Mouse (Mus musculus) limb, embryonic 12.5 days (tissue): ENCODE data around the gene Arrb1. TPM values are rescaled to one million over a fixed set of nuclear protein-coding genes. Genes with fewer than 3 reads are reported as not detected.
"Not testable (repeated sequence)": the region's sequence is repeated elsewhere in the genome, so short reads cannot be mapped to it uniquely, and the experiment has no call there.

Experiments
- ATAC-seq: fragments of 200-750 bp; cut with Nextera tagmentation; 2 replicates; pipeline ENCODE4 v1.8.0; 2017; ENCODE audit warnings: low read depth, moderate TSS enrichment; ENCODE audit not compliant: insufficient number of reproducible peaks, insufficient read depth, low FRiP score, low TSS enrichment
- H3K27ac ChIP-seq: fragments of 300-500 bp; sonication (generic); 2 replicates; pipeline ENCODE4 v1.5.1; 2016; ENCODE audit warnings: mild to moderate bottlenecking, moderate library complexity
- H3K27me3 ChIP-seq: fragments of 300-500 bp; sonication (generic); 2 replicates; pipeline ENCODE4 v1.6.1; 2016; ENCODE audit warnings: mild to moderate bottlenecking, moderate library complexity
- H3K36me3 ChIP-seq: fragments of 300-500 bp; sonication (generic); 2 replicates; pipeline ENCODE4 v1.6.1; 2016; ENCODE audit warnings: mild to moderate bottlenecking, moderate library complexity
- H3K4me1 ChIP-seq: fragments of 300-500 bp; sonication (generic); replicated peaks from 2 replicates; pipeline ENCODE4 v1.6.1; 2016
- H3K4me2 ChIP-seq: fragments of 300-500 bp; sonication (generic); 2 replicates; pipeline ENCODE4 v1.6.1; 2016; ENCODE audit warnings: mild to moderate bottlenecking, moderate library complexity
- H3K4me3 ChIP-seq: fragments of 300-500 bp; sonication (generic); replicated peaks from 2 replicates; pipeline ENCODE4 v1.5.1; 2016; ENCODE audit warnings: mild to moderate bottlenecking
- H3K9ac ChIP-seq: fragments of 300-500 bp; sonication (generic); replicated peaks from 2 replicates; pipeline ENCODE4 v1.6.1; 2016; ENCODE audit warnings: mild to moderate bottlenecking, moderate library complexity
- H3K9me3 ChIP-seq: fragments of 300-500 bp; sonication (generic); 2 replicates; pipeline ENCODE4 v1.6.1; 2016; ENCODE audit warnings: mild to moderate bottlenecking, moderate library complexity
- WGBS: fragments of 180-500 bp; shearing (Covaris S2); methylation state at CpG from one replicate; pipeline ENCODE4 v1.1.7; 2016; 5-methylcytosine and 5-hydroxymethylcytosine counted together
- polyA plus RNA-seq: library from polyadenylated mRNA; unstranded; fragments of >200 nt; fragmentation: Nextera tagmentation; extraction: Ambion mirVana; gene quantifications from 2 replicates; pipeline ENCODE4 v1.2.1, GENCODE M21; 2016

Arrb1 gene
- 8.1 and 8.4 TPM in 2 replicates for polyA plus RNA-seq

GRCm38 (mm10) chr7:99534901-99535735 lies at the start of gene Arrb1:
Gene Arrb1 (plus strand): TSS chr7:99535466.
- H3K4me1 ChIP-seq: peaks cover 57% of the 10 kb centered on the region
- no peaks in the 10 kb centered on the region for H3K36me3 ChIP-seq
- no peaks in the 10 kb centered on the region for H3K9me3 ChIP-seq
- peak; percentile 80 for ATAC-seq
- H3K9ac ChIP-seq: peak within 1 kb of the TSS; percentile 85
- H3K4me3 ChIP-seq: peak within 1 kb of the TSS; percentile 75
- H3K27me3 ChIP-seq: no peaks in the 10 kb centered on the region; the same call in 1 of the 2 replicates
- WGBS: under 1% methylated on average over 58 of the region's 68 CpGs
- peak within 1 kb of the TSS; percentile 90 for H3K4me2 ChIP-seq
- H3K27ac ChIP-seq: peak within 1 kb of the TSS; percentile 80

- Histone ChIP-seq H3K9ac (no peak overlapping the region), H3K27ac (no peak overlapping the region), H3K27me3 (no peaks in the 10 kb centered on the region), H3K4me3 (no peak overlapping the region), H3K36me3 (no peaks in the 10 kb centered on the region), H3K9me3 (peaks cover 6% of the 10 kb centered on the region; the same call in 1 of the 2 replicates), H3K4me2 (no peak overlapping the region), H3K4me1 (no peaks in the 10 kb centered on the region)
- WGBS: 77% methylated on average over 5 of the region's 5 CpGs
- ATAC-seq: no peak
Observed at GRCm38 (mm10) chr7:99489708-99490107, 45.6 kb upstream of the Arrb1 start.

- no peaks in the 10 kb centered on the region for H3K36me3 ChIP-seq
- no peaks in the 10 kb centered on the region for H3K9me3 ChIP-seq
- no peak overlapping the region for H3K27ac ChIP-seq
- no peak overlapping the region for H3K4me3 ChIP-seq
- H3K4me1 ChIP-seq: 0 out of 2 replicates have a peak, but pooled peaks cover 2% of the 10 kb centered on the region
- no peaks in the 10 kb centered on the region for H3K27me3 ChIP-seq
- WGBS: 68% methylated on average over 1 of the region's 1 CpGs
- no peak overlapping the region for H3K9ac ChIP-seq
- H3K4me2 ChIP-seq: no peak overlapping the region
- ATAC-seq: no peak
Observed at GRCm38 (mm10) chr7:99499128-99499527, 36.1 kb upstream of the Arrb1 start.

- Histone ChIP-seq H3K9ac (no peak overlapping the region), H3K9me3 (no peaks in the 10 kb centered on the region), H3K4me3 (no peak overlapping the region), H3K27me3 (no peaks in the 10 kb centered on the region), H3K27ac (no peak overlapping the region), H3K4me1 (0 out of 2 replicates have a peak, but pooled peaks cover 2% of the 10 kb centered on the region), H3K4me2 (no peak overlapping the region), H3K36me3 (no peaks in the 10 kb centered on the region)
- ATAC-seq: peak; percentile 68
- WGBS: 3% methylated on average over 8 of the region's 8 CpGs
Observed at GRCm38 (mm10) chr7:99500201-99500600, 35.1 kb upstream of the Arrb1 start.

GRCm38 (mm10) chr7:99500655-99501054 lies 34.6 kb upstream of the Arrb1 start:
- no peak overlapping the region for H3K4me2 ChIP-seq
- no peak overlapping the region for H3K4me3 ChIP-seq
- no peak overlapping the region for H3K9ac ChIP-seq
- no peak for ATAC-seq
- H3K4me1 ChIP-seq: 0 out of 2 replicates have a peak, but pooled peaks cover 2% of the 10 kb centered on the region
- 26% methylated on average over 5 of the region's 5 CpGs for WGBS
- no peak overlapping the region for H3K27ac ChIP-seq
- no peaks in the 10 kb centered on the region for H3K36me3 ChIP-seq
- no peaks in the 10 kb centered on the region for H3K9me3 ChIP-seq
- no peaks in the 10 kb centered on the region for H3K27me3 ChIP-seq

- WGBS: 46% methylated on average over 1 of the region's 1 CpGs
- H3K27me3 ChIP-seq: no peaks in the 10 kb centered on the region
- H3K9me3 ChIP-seq: no peaks in the 10 kb centered on the region
- no peak overlapping the region for H3K4me2 ChIP-seq
- H3K27ac ChIP-seq: no peak overlapping the region
- no peaks in the 10 kb centered on the region for H3K36me3 ChIP-seq
- H3K4me3 ChIP-seq: no peak overlapping the region
- ATAC-seq: no peak
- 0 out of 2 replicates have a peak, but pooled peaks cover 2% of the 10 kb centered on the region for H3K4me1 ChIP-seq
- no peak overlapping the region for H3K9ac ChIP-seq
Observed at GRCm38 (mm10) chr7:99501148-99501547, 34.1 kb upstream of the Arrb1 start.

- H3K27me3 ChIP-seq: no peaks in the 10 kb centered on the region
- H3K4me1 ChIP-seq: 0 out of 2 replicates have a peak, but pooled peaks cover 2% of the 10 kb centered on the region
- H3K27ac ChIP-seq: no peak overlapping the region
- H3K9ac ChIP-seq: no peak overlapping the region
- no peaks in the 10 kb centered on the region for H3K36me3 ChIP-seq
- H3K9me3 ChIP-seq: peaks cover 5% of the 10 kb centered on the region; the same call in 1 of the 2 replicates
- H3K4me2 ChIP-seq: no peak overlapping the region
- H3K4me3 ChIP-seq: no peak overlapping the region
- ATAC-seq: no peak
Observed at GRCm38 (mm10) chr7:99504556-99504955, 30.7 kb upstream of the Arrb1 start.

GRCm38 (mm10) chr7:99508187-99508586 lies 27.1 kb upstream of the Arrb1 start:
- H3K36me3 ChIP-seq, H3K27ac ChIP-seq, H3K4me2 ChIP-seq, ATAC-seq, H3K4me3 ChIP-seq, H3K9me3 ChIP-seq, H3K27me3 ChIP-seq, H3K4me1 ChIP-seq, H3K9ac ChIP-seq: not testable (repeated sequence)
- 25% methylated on average over 2 of the region's 2 CpGs for WGBS

- no peak overlapping the region for H3K4me3 ChIP-seq
- H3K36me3 ChIP-seq: no peaks in the 10 kb centered on the region
- H3K9me3 ChIP-seq: peaks cover 5% of the 10 kb centered on the region; the same call in 1 of the 2 replicates
- H3K4me1 ChIP-seq: peaks cover 4% of the 10 kb centered on the region
- WGBS: 17% methylated on average over 8 of the region's 8 CpGs
- no peak for ATAC-seq
- no peak overlapping the region for H3K27ac ChIP-seq
- H3K9ac ChIP-seq: no peak overlapping the region
- H3K4me2 ChIP-seq: peak overlapping the region; percentile 21; the same call in 1 of the 2 replicates
- no peaks in the 10 kb centered on the region for H3K27me3 ChIP-seq
Observed at GRCm38 (mm10) chr7:99510087-99510501, 25.2 kb upstream of the Arrb1 start.

- Histone ChIP-seq H3K4me2 (no peak overlapping the region), H3K9ac (no peak overlapping the region), H3K4me1 (no peaks in the 10 kb centered on the region; the same call in 1 of the 2 replicates), H3K9me3 (peaks cover 3% of the 10 kb centered on the region; the same call in 1 of the 2 replicates), H3K27me3 (no peaks in the 10 kb centered on the region), H3K4me3 (no peak overlapping the region), H3K27ac (0 out of 2 replicates have a peak overlapping the region, but pooled peaks have one; percentile 23), H3K36me3 (no peaks in the 10 kb centered on the region)
- WGBS: 85% methylated on average over 9 of the region's 9 CpGs
- ATAC-seq: no peak
Observed at GRCm38 (mm10) chr7:99516092-99516813, 19.0 kb upstream of the Arrb1 start.

GRCm38 (mm10) chr7:99516814-99517157 lies 18.5 kb upstream of the Arrb1 start:
- ATAC-seq: no peak

More at GRCm38 (mm10) chr7:99516814-99517157, 18.5 kb upstream of the Arrb1 start:
- Histone ChIP-seq H3K27ac (0 out of 2 replicates have a peak overlapping the region, but pooled peaks have one; percentile 23), H3K4me2 (no peak overlapping the region), H3K4me3 (no peak overlapping the region), H3K9ac (no peak overlapping the region), H3K27me3 (no peaks in the 10 kb centered on the region), H3K4me1 (no peaks in the 10 kb centered on the region; the same call in 1 of the 2 replicates), H3K36me3 (no peaks in the 10 kb centered on the region), H3K9me3 (peaks cover 3% of the 10 kb centered on the region; the same call in 1 of the 2 replicates)
- WGBS: 83% methylated on average over 3 of the region's 3 CpGs
